Mouse (Mus musculus): ENCODE measurements at regions not wholly inside any gene's neighbourhood (a gene's known extent, or its start where the extent isn't known, plus 50 kb on each side); places are given as distances from the start of the nearest gene placed in this dataset.
"Not testable (repeated sequence)": the region's sequence is repeated elsewhere in the genome, so short reads cannot be mapped to it uniquely, and the experiment has no call there.

DNA sequence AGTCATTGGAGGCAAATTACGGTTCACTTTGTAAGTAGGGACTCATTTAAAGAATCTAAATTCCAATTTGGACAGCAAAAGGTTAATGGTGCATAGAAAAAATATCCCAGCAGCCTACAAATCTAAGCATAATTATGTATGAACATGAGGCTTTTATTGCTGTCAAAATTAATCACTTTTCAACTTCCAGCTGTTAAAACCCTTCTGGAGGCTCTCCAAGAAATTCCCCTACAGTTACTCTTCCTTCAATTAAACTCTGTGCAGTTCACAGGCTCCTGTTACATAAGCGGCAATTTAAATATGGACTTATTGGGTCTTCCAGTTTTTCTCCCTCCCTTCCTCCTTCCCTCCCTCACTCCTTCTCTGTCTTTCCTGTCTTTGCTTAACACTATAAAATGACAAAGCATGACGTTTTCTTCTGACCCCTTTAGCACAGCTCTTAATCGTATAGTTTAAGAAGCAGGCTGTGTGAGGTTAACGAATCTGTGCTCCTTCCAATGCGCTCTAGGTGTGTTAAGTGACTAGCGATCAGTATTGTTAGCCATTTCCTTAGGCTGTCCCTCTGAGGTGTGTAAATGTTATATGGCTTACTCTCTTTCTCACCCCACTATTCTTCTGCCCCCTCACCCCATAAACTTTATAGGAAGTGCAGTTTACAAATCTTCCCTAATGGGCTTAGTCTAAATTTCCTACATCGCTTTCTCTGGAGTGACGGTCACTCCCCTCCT is 247.0 kb downstream of the Enc1 start:
- peak; percentile 65 for DNase-seq (ENCODE audit: inconsistent ontology term)

DNA sequence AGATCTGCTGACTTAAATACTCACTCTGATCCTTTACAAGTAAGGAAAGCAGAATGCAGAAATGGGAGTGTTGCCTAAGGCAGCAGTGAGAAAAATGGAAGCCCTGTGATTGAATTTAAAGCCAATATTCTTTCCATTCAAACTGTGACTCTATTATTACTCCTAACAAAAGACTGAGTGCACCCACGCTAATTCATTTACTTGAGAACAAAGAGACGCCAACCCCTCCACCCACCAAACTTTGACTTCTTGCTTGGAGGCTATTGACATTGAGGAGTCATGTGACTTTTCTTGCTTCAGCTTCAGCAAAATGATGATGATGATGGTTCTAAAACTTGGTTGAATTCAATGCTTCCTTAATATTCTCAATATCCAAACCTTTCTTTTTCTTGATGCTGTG is 245.6 kb downstream of the Enc1 start:
- no peak for DNase-seq (ENCODE audit: inconsistent ontology term)

DNA sequence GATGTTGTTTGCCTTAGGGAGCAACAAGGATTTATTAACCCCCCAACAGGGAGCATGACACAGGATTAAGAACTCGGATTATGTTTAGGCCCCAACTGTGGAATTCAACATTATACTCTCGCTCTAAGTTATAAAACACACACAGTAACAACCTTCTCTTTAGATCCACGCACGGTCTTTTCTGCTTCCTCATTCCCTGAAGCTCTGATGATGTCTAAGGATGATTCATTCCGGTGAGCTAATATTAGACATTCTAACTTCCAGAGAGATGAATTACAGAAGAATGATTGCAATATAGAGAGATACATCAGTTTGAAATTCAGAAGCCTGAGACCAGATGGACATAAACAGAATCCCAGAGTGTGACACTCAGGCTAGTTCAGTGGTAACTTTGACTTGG is 245.0 kb downstream of the Enc1 start:
- DNase-seq (ENCODE audit: inconsistent ontology term) = peak; percentile 24

DNA sequence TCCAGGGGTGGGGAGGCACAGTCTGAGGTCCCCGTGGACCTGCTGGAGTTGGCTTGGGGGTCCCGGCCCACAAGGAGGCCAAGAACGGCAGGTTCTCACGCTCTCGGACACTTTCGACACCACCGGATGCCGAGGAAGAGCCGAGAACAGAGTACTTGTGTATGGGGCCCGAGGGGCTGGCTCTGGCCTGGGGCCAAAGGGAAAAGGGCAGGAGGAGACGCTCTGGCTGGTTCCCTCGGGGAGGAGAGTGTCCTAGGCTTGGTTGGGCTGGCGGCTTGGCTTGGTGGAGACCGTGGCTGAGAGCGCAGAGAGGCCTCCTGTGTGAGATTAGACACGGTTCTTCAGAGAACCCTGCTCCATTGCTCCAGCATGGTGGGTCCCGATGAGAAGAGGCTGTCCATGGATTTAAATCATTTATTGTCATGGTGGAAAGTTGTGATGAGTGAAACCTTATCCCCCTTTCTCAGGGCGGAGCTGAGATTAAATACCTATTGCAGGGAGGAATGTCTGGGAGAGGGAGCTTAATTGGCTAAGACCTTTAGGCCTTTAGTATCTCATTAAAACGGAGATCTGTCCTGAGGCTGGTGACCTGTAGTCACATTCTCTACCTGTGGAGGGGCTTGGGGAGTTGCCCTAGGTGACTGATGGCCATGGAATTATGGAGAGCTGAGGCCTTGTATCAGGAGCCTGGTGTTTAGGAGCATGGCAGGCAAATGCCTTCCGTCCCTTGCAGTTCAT is 244.1 kb downstream of the Enc1 start:
- DNase-seq (ENCODE audit: inconsistent ontology term) = no peak

DNA sequence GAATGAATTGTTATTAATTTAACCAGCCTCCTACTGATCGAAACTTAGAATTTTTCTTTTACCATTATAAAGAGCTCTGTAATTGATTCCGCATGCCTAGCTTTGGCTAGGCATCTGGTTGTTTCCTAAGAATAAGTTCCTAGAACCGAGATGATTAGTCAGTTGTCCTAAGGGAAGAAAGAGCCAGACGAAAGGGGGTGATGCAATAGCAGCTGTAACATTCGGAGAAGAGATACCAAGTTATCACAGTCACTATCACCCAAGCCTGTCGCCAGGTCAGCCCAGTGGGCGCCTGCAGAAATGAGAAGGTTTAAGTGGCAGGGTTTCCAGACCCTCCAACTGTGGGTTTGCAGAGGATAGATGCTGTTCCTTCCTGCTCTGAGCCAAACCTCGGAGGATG is 242.8 kb downstream of the Enc1 start:
- peak; percentile 58 for DNase-seq (ENCODE audit: inconsistent ontology term)

DNA sequence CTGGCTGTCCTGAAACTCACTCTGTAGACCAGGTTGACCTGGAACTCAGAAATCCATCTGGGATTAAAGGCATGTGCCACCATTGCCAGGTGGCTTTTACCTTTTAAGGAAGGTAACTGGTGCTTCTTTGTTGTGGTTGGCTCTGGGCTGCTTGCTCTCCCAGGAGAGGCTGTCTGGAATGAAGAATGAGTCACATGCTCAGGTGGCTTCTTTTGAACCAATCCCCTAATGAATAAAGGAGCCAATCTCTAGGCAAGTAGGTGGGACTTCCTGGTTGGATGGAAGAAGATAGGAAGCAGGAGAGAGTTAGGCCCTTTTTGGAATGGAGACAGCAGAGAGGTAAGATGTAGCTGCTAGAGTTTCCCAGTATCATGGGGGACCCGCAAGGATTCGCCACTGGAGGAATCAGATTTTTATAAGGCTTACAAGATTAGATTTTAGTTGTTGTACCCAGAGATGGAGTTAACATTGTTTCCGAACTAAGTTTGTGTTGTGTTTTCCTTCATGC is 241.6 kb downstream of the Enc1 start:
- DNase-seq (ENCODE audit: inconsistent ontology term) = no peak

DNA sequence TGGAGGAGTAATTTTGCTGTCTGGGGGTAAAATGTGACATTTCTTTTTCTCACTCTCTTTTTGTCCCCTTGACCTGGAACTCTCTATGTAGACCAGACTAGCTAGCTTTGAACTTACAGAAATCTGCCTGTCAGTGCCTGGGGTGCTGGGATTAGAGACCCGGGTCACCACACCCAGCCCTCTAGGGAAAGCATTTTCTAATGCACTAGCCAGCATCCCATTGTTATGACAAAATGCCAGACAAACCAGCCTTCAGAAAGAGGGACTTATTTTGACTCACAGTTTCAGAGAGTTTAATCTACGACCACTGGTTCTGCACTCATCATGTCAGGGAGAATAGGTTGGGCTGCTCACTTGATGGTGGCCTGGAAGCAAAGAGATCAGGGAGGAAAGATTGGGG is 240.4 kb downstream of the Enc1 start:
- no peak for DNase-seq (ENCODE audit: inconsistent ontology term)

DNA sequence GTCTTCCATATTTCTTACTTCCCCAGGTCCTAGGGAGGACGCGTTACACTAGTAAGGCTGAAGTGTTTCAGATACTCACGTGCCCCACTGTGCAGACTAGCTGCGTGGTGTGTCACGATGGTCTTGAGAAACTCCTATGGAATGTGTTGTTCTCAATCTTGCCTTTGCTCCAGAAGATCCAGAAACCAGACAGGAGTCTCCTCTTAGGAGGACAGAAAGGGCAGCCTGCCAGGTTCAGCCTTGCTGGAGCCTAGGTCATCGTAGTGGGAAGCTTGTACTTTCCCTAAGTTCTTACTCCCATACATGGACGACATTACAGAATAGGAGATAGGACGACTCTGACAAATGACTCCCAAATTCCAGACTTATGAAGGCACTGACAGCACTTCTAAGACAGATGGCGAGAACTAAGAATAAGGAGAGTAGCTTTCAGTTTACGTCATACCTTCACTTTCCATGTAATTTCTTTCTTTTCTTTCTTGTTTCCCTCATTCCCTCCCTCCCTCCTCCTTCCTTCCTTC is 238.2 kb downstream of the Enc1 start:
- no peak for DNase-seq (ENCODE audit: inconsistent ontology term)

DNA sequence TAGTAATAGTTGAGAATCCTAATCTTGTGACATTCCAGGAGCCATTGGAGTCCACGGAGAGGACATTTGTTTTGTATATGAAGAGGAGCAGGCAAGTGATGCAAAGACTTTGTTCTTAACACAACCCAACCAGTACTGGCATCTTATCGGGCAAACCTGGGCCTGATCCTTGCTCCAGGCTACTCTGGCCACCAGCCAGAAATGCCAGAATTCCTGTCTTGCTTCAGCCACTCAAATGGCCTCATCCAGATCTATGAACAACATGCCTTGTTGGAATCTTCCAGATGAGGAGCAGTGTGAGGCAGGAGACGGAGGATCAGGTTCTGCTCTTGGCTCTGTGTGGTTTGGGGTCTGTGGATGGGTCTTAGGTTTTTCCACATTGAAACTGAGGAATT is 233.1 kb downstream of the Enc1 start:
- peak; percentile 26 for DNase-seq (ENCODE audit: inconsistent ontology term)

DNA sequence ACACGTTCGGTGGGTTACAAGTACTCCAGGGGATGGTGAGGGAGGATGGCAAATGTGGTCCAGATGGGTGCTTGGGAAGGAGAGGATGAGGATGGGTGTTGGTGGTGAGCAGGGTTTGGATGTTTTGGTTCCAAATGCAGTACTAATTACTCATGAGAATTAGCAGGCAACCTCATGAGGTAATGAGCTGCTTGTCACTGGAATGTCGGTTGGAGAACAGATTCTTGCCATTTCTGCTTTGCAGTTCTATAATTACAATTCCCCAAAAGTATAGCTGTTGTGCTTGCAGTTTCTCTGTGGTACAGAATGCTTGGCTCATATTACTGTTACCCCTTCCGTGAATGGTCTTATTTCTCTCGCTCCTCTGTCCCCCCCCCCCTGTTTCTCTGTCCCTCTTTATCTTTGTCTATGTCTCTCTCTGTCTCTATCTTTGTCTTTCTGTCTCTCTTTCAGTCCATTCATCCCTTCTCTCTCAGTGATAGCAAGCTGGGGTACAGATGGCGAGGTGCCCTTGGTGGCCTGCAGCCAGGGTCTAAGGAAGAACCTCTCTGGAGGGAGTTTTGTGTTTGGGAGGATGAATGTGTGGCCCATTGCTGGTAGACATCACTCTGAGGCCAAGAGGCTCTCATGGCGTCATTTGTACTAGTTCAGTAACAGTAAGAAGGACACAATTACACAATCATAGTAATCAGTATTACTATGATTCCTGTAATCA is 232.5 kb downstream of the Enc1 start:
- DNase-seq (ENCODE audit: inconsistent ontology term) = peak; percentile 64

DNA sequence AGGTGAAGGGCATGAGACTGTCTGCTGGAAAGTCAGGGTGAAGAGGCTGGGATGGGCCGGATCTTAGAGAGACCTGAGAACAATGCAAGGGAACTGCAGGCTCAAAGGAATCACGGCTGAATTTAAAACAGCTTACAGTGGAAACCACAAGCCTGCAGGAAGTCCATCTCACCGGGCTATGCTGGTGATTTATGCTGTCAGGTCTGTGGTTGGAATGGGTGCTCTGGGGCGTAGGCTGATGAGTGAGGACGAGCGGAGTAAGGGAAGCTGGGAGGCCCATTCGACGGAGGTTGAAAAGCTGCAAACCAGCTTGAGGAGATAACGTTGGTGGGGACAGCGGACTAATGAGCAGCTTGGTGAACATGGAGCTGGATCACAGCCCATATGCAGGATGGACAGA is 229.1 kb downstream of the Enc1 start:
- DNase-seq (ENCODE audit: inconsistent ontology term) = peak; percentile 69

DNA sequence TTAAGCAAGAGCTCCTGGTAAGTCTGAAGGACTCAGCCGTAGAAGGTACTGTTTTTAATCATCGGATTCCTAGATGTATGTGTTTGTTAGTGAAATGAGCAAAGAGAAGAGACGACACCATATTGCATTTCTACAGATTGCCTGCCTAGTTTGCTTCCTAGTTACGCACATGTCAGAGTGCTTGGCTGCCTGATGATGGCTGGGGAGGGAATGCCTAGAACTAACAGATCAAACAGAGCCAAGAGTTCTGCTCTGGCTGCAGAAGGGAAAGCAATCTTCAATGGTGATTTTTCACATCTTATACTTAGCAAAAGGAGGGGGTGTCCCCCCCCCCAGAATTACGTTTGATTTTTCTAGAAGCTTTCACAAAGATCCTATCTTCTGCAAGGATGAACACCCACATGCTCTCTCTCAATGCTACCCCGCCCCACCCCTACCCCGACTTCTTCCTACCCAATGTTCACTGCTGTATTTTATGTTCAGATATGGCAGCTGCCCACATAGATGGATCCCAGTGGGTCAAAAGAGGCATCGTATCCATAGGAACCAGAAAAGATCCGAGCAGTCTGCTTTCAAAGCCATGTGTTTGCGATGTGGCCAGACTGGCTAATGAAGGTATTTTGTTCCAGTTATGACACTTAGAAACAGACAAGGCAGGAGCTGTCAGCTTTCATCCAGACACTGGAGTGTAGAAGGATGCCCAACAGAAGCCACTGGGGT is 228.1 kb downstream of the Enc1 start:
- DNase-seq (ENCODE audit: inconsistent ontology term) = peak; percentile 43

DNA sequence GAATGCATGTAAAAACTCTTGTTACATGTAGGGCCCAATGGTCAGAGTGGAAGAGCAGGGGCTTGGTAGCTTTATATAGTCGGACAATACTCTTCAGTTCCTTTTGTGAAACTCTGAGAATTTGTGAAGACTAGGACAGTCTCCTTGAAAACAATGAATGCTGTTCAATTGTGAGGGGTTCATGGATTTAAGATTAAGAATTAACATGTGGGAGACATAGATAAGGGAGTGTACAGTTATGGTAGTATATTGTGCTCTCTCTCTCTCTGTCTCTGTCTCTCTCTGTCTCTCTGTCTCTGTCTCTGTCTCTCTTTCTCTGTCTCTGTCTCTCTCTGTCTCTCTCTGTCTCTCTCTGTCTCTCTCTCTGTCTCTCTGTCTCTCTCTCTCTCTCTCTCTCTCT is 225.7 kb downstream of the Enc1 start:
- not testable (repeated sequence) for DNase-seq (ENCODE audit: inconsistent ontology term)

DNA sequence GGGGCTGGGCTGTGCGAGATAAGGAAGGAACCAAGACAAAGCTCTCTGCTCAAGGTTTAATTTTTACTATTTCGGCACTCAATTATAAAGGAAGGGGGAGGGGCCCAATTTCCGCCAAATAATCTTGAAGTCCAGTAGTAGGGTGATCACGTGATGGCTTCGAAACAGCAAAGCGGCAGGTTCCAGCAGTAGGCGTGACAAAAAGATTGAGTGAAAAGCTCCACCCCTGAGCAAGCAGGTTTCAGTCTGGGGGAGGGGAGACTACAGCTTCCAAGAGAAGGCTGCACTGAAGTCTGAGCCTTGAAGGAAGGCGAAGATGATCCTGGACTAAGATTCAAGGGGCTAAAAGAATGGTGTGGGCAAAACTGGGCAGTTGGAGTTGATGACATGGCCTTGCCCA is 222.9 kb downstream of the Enc1 start:
- no peak for DNase-seq (ENCODE audit: inconsistent ontology term)

DNA sequence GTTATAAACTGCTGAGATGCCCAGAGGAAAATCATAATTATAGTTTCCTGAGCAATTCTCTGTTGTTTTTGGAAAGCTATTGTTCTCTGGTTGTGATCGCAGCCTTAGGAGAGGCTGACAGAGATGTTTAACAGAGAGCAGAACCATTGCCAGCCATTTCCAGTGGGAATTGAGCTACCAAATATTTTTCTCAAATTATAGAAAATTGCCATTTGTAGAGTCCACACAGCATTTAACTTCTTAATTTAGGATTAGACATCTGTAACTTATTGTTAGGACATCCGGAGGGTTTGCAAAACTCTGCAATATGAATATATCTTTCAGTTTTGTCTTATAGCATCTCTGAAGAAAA is 222.0 kb downstream of the Enc1 start:
- no peak for DNase-seq (ENCODE audit: inconsistent ontology term)

DNA sequence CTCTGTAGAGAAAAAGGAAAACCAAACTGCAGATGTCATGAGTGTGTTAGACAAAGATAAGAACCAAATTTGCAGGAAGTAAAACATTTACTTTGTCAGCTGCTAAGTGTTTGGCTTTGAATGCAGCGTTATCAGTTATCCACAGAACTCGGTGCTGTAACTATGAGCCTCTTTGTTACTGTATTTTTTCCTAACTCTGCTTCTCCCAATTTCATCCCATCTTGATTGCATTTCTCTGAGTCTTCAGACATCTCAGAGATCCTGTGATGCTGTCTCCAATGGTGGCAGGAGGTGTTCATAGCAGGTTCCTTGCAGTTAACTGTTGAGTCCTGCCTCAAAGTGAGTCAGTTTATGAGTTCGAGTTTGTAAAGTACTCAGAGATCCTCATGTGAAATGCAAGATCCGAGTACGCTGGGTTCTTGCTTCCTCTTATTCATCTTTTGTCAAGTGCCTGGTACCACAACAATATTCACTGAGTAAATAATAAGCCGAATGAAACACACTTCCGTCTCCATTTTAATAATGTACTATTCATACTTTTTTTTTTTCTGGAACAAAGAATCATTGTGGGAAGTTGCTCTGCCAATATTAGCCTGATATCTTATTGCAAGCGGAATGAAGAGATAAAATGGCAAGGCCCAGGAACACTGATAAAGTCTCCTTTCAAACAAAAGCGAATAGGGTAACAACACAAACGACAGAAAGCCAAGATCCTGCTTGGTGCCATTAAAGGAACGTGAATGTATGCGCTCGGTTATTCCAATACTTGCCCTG is 221.4 kb downstream of the Enc1 start:
- no peak for DNase-seq (ENCODE audit: inconsistent ontology term)

DNA sequence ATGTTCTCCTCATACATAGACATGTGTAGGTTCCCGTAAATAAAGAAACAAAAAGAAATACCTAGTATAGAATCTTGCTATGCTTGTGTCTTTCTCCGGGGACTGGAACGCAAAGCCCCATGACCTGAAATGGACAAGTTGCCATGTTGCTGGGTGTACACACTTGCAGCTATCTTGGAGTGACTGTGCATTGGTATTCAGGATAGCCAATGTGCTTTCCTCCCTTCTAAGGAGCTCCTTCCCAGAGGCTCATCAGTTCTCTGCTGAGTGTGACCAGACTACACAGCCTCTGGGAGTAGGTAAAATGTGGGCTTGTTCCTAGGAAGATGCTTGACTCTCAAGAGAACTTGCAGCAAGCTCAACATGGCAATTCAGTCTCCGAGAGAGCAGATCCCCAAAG is 220.3 kb downstream of the Enc1 start:
- DNase-seq (ENCODE audit: inconsistent ontology term) = no peak

DNA sequence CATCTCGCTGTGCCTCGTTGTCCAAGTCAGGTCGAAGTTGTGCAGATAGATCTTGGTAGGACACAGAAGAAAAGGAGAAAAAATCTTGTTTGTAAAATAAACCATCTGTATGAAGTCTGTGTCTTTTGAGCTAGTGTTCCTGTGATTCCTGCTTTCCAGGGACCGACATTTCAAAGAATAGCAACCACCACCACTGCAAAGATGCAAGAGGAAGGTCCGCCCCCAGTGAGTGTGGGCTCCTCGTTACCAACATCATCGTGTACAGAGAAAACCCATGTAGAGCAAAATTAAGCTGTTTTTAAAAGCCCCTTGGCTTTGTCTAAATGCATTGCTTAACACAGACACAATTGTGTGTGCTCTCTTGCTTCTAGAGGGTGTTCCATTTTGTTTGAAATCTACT is 218.2 kb downstream of the Enc1 start:
- no peak for DNase-seq (ENCODE audit: inconsistent ontology term)

DNA sequence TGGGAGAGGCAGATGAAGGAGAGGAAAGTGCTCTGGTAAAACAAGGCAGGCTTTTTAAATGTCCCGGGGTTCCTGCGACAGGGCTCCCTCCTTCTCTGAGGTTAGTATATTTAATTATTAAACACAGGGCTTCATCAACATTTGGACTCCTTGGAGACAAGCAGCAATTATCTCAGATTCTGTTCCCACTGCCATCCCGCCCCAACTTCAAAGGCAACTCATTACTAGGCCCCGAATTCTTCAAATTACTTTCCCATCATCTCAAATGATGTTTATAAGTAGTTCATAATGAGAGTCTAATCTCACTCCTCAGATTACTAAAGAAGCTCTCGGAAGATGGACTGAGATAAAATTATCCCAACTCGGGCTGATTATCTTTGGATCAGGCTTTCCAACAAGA is 215.1 kb downstream of the Enc1 start:
- DNase-seq (ENCODE audit: inconsistent ontology term) = peak; percentile 73

DNA sequence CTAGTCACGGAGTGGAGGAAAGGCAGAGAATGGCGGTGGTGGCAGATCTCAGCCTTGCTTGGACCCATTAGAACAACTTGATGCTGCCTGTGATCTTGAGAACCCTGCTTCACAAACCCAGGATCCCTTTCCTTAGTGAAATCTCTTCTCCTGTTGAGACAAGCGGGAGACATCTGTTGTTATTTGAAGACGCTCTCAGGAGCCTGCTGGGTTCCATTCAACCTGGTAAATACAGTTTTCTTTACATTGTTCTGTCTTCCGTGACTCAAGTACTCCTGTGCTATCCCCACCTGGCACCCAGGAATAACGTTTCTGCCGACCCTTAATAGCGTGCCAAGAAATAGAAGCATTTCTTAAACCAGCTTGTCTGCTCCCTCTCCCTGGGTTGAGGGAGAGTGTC is 213.8 kb downstream of the Enc1 start:
- no peak for DNase-seq (ENCODE audit: inconsistent ontology term)

DNA sequence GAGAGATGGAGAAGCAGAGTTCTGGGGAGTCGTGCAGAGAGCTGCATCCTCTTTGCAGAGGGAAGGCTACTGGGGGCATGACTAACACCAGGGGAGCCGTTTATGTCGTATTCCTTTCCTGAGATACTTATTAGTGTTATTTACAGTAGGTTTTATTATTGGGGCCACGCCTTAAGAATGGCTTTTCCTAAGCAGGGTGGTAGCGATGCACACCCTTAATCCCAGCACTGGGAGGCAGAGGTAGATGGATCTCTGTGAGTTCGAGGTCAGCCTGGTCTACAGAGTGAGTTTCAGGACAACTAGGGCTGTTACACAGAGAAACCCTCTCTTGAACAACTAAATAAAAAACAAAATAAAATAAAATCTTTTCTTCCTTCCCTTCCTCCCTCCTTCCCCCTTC is 212.6 kb downstream of the Enc1 start:
- no peak for DNase-seq (ENCODE audit: inconsistent ontology term)

Data from Muller cell, postnatal 12 days (primary cell).